Mouse (Mus musculus): ENCODE measurements around the gene Ptger1.
A peak's percentile ranks its signal among the peaks of the same experiment; 100 is the strongest.

DNA sequence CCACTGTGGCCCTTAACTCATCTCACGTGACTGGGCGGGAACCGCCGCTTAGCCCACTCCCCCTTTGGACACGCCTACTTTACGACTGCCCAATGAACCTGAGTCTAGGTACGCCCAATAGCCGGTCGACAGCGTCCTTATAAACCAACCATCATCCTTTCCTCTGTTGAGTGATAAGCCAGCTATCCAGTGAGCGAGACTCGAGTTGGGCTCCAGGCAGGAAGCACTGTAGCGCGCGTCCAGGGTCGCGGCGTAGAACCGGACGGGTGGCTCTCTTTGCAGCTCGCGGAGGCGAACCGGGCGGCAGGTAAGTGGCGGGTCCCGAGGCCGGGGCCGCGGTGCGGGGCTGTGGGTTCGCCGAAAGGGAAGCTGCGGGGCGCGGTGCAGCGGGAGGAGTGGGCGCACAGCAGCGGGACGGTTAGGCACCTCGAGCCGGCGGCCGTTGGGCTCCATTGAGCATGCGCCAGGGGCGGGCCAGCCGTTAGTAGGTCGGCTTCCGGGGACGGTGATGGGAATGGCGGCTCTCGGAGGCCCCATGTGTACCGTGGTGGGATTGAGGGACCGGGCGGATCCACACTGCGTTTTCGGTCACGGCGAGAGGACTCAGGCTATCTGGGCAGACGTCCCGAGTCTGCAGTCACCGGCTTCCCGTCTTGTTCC lies 48.7 kb downstream of the Ptger1 start, which contains the start of gene Ddx39:
- TF ChIP-seq POLR2A (IDR thresholded peaks at IDR 0.05; ENCODE audit: extremely low read depth, insufficient read depth, low read length), result peak; percentile 87
- no peak for TF ChIP-seq CTCF (IDR thresholded peaks at IDR 0.05; ENCODE audit: extremely low read depth, insufficient read depth, low read length)

All from cortical plate, adult 2 months (tissue).